Mouse (Mus musculus) midbrain, embryonic 14.5 days (tissue): Measurements from ENCODE around the gene Olfr1385. TPM values are rescaled to one million over a fixed set of nuclear protein-coding genes. Genes with fewer than 3 reads are reported as not detected.
"Not testable (repeated sequence)": the region's sequence is repeated elsewhere in the genome, so short reads cannot be mapped to it uniquely, and the experiment has no call there.

Source experiments
- ATAC-seq: fragments of 200-750 bp; cut with Nextera tagmentation; 2 replicates; pipeline ENCODE4 v1.8.0; 2017; ENCODE audit warnings: moderate number of reproducible peaks, moderate library complexity; ENCODE audit not compliant: low FRiP score, low TSS enrichment
- DNase-seq: peaks from one replicate; pipeline ENCODE4 v3.0.0-alpha.2; 2015
- H3K27ac ChIP-seq: fragments of 300-500 bp; sonication (generic); replicated peaks from 2 replicates; pipeline ENCODE4 v1.5.1; 2014; ENCODE audit warnings: mild to moderate bottlenecking, low read depth, low read length, moderate library complexity
- H3K27me3 ChIP-seq: fragments of 300-500 bp; sonication (generic); 2 replicates; pipeline ENCODE4 v1.6.1; 2014; ENCODE audit warnings: low read length, control low read depth, mixed read lengths; ENCODE audit not compliant: control insufficient read depth, insufficient read depth
- H3K36me3 ChIP-seq: fragments of 300-500 bp; sonication (generic); 2 replicates; pipeline ENCODE4 v1.6.1; 2014; ENCODE audit warnings: low read length, control low read depth; ENCODE audit not compliant: control insufficient read depth, insufficient read depth
- H3K4me1 ChIP-seq: fragments of 300-500 bp; sonication (generic); 2 replicates; pipeline ENCODE4 v1.6.1; 2014; ENCODE audit warnings: mild to moderate bottlenecking, antibody characterized with exemption, low read length, control low read depth; ENCODE audit not compliant: control insufficient read depth, insufficient read depth
- H3K4me2 ChIP-seq: fragments of 300-500 bp; sonication (generic); 2 replicates; pipeline ENCODE4 v1.6.1; 2014; ENCODE audit warnings: mild to moderate bottlenecking, low read length, moderate library complexity
- H3K4me3 ChIP-seq: fragments of 300-500 bp; sonication (generic); replicated peaks from 2 replicates; pipeline ENCODE4 v1.5.1; 2014; ENCODE audit warnings: low read depth, low read length
- H3K9ac ChIP-seq: fragments of 300-500 bp; sonication (generic); replicated peaks from 2 replicates; pipeline ENCODE4 v1.6.1; 2014; ENCODE audit warnings: mild to moderate bottlenecking, low read length, moderate library complexity
- H3K9me3 ChIP-seq: fragments of 300-500 bp; sonication (generic); 2 replicates; pipeline ENCODE4 v1.6.1; 2016; ENCODE audit warnings: low read length, control low read depth, mixed read lengths; ENCODE audit not compliant: control insufficient read depth
- WGBS: fragments of 180-500 bp; shearing (Covaris S2); extraction: QIAGEN DNeasy Blood & Tissue Kit; methylation state at CpG from one replicate; pipeline ENCODE4 v1.1.7; 2014; 5-methylcytosine and 5-hydroxymethylcytosine counted together
- polyA plus RNA-seq: library from polyadenylated mRNA; unstranded; fragments of >200 nt; fragmentation: Nextera tagmentation; extraction: Ambion mirVana; gene quantifications from 2 replicates; pipeline ENCODE4 v1.2.1, GENCODE M21; 2014

The Olfr1385 gene
- polyA plus RNA-seq, 1 experiment from 2014 or later, result not detected

GRCm38 (mm10) chr11:49543149-49543548 lies 54.3 kb downstream of the Olfr1385 start, which contains the start of gene Olfr1381:
Olfr1381 (plus strand) TSS chr11:49543449.
- not testable (repeated sequence) for H3K4me2 ChIP-seq, DNase-seq
- 45% methylated on average over 3 of the region's 3 CpGs for WGBS

More at GRCm38 (mm10) chr11:49543149-49543548, 54.3 kb downstream of the Olfr1385 start, which contains the start of gene Olfr1381:
- not testable (repeated sequence) for H3K27me3 ChIP-seq, H3K36me3 ChIP-seq, H3K4me1 ChIP-seq, H3K27ac ChIP-seq, H3K4me3 ChIP-seq, ATAC-seq, H3K9ac ChIP-seq, H3K9me3 ChIP-seq

Other genes with a start within 250 kb of the Olfr1385 start
- gene Mgat1, start 244.9 kb upstream of the Olfr1385 start, polyA plus RNA-seq, result 27.0 and 27.9 TPM in 2 replicates
- gene Olfr1393, start 210.8 kb upstream of the Olfr1385 start, polyA plus RNA-seq, result 0.22 TPM in 1 of 2 replicates, not detected in the other
- gene Olfr1392, start 203.8 kb upstream of the Olfr1385 start, polyA plus RNA-seq, result 0.07 TPM in 1 of 2 replicates, not detected in the other
- gene Olfr10, start 184.3 kb upstream of the Olfr1385 start, polyA plus RNA-seq, result not detected in 2 replicates
- not detected in 2 replicates for gene Olfr1391, start 166.3 kb upstream of the Olfr1385 start, polyA plus RNA-seq
- gene Olfr1390, start 153.9 kb upstream of the Olfr1385 start, polyA plus RNA-seq, result not detected in 2 replicates
- not detected in 2 replicates for gene Olfr1389, start 66.0 kb upstream of the Olfr1385 start, polyA plus RNA-seq
- 0.09 TPM in 2 replicates for gene Olfr1388, start 52.4 kb upstream of the Olfr1385 start, polyA plus RNA-seq
- not detected in 2 replicates for gene Olfr1387, start 33.7 kb upstream of the Olfr1385 start, polyA plus RNA-seq
- not detected in 2 replicates for gene Olfr1386, start 24.0 kb upstream of the Olfr1385 start, polyA plus RNA-seq
- not detected in 2 replicates for gene Olfr1384, start 17.7 kb downstream of the Olfr1385 start, polyA plus RNA-seq
- not detected in 2 replicates for gene Olfr1383, start 30.6 kb downstream of the Olfr1385 start, polyA plus RNA-seq
- gene Olfr1382, start 39.2 kb downstream of the Olfr1385 start, polyA plus RNA-seq, result not detected in 2 replicates
- gene Olfr1381, start 54.4 kb downstream of the Olfr1385 start, polyA plus RNA-seq, result not detected in 2 replicates
- not detected in 2 replicates for gene Olfr1380, start 67.8 kb downstream of the Olfr1385 start, polyA plus RNA-seq
- gene Flt4, start 120.2 kb downstream of the Olfr1385 start, polyA plus RNA-seq, result 1.1 and 2.1 TPM in 2 replicates
- gene Scgb3a1, start 174.5 kb downstream of the Olfr1385 start, polyA plus RNA-seq, result not detected in 2 replicates
- 55.9 and 57.6 TPM in 2 replicates for gene Cnot6, start 223.7 kb downstream of the Olfr1385 start, polyA plus RNA-seq